Mouse (Mus musculus) CH12.LX (cell line): ENCODE results near the gene Spats2. TPM values are rescaled to one million over a fixed set of nuclear protein-coding genes. Genes with fewer than 3 reads are reported as not detected.

ENCODE experiments used
- DNase-seq: peaks from one replicate; pipeline ENCODE4 v3.0.0-alpha.2; 2013; ENCODE audit errors: extremely low read depth
- H3K27ac ChIP-seq: 2 replicates; pipeline ENCODE4 v1.5.1; 2012; ENCODE audit warnings: low read depth, mild to moderate bottlenecking, control low read depth, moderate library complexity; ENCODE audit not compliant: insufficient read depth
- H3K27me3 ChIP-seq: replicated peaks from 2 replicates; pipeline ENCODE3; 2012; ENCODE audit warnings: inconsistent platforms
- H3K36me3 ChIP-seq, 2 experiments: replicated peaks in 1 of 2; 2 replicates each; pipeline versions ENCODE3 to v1.6.1; 2012; ENCODE audit warnings: inconsistent platforms in 1 of 2, low read length in 1 of 2, mild to moderate bottlenecking in 1 of 2, mixed read lengths in 1 of 2, moderate library complexity in 1 of 2; ENCODE audit not compliant: control insufficient read depth in 1 of 2, insufficient read depth in 1 of 2
- H3K4me1 ChIP-seq, 2 experiments: 2 replicates each; pipeline ENCODE4 v1.6.1; 2012; ENCODE audit warnings: inconsistent platforms in 1 of 2, moderate library complexity in 1 of 2; ENCODE audit not compliant: insufficient read depth in 2 of 2, control insufficient read depth in 1 of 2
- H3K4me2 ChIP-seq: 2 replicates; pipeline ENCODE4 v1.6.1; 2012; ENCODE audit warnings: low read depth, mild to moderate bottlenecking, control low read depth; ENCODE audit not compliant: poor library complexity, insufficient read depth, severe bottlenecking
- H3K4me3 ChIP-seq, 3 experiments: fragments of 150-350 bp in 1 of 3; sonication (generic) in 1 of 3; replicated peaks in 1 of 3; 2 replicates each; pipeline versions ENCODE3 to v1.5.1; 2011 to 2012; ENCODE audit warnings: low read depth in 2 of 3, low read length in 2 of 3, mild to moderate bottlenecking in 2 of 3, moderate library complexity in 2 of 3, control low read depth in 1 of 3, improper control_type of control experiment in 1 of 3, inconsistent platforms in 1 of 3, mixed read lengths in 1 of 3; ENCODE audit not compliant: poor library complexity in 1 of 3
- H3K79me2 ChIP-seq: replicated peaks from 2 replicates; pipeline ENCODE4 v1.6.1; 2012; ENCODE audit warnings: mild to moderate bottlenecking, moderate library complexity; ENCODE audit not compliant: control insufficient read depth, poor library complexity, insufficient read depth, severe bottlenecking; ENCODE audit errors: extremely low read depth
- H3K9ac ChIP-seq: 2 replicates; pipeline ENCODE4 v1.6.1; 2012; ENCODE audit warnings: low read depth, mild to moderate bottlenecking, control low read depth, moderate library complexity; ENCODE audit not compliant: insufficient read depth
- H3K9me3 ChIP-seq: replicated peaks from 2 replicates; pipeline ENCODE3; 2012; ENCODE audit warnings: low read length, inconsistent platforms, mixed read lengths
- CTCF ChIP-seq, 2 experiments: IDR thresholded peaks in 1 of 2; conservative IDR thresholded peaks in 1 of 2; 2 replicates each; pipeline ENCODE4 v1.5.1; 2011 to 2012; ENCODE audit warnings: low read depth in 2 of 2, low read length in 2 of 2, improper control_type of control experiment in 1 of 2, inconsistent platforms in 1 of 2, mild to moderate bottlenecking in 1 of 2, moderate library complexity in 1 of 2
- E2F4 ChIP-seq: IDR thresholded peaks from 2 replicates; pipeline ENCODE4 v1.6.1; 2011; ENCODE audit warnings: low read depth, low read length, improper control_type of control experiment; ENCODE audit not compliant: insufficient replicate concordance
- ELF1 ChIP-seq: IDR thresholded peaks from 2 replicates; pipeline ENCODE4 v1.6.1; 2014; ENCODE audit warnings: low read depth, mild to moderate bottlenecking, inconsistent platforms, low read length, improper control_type of control experiment
- GABPA ChIP-seq: IDR thresholded peaks from 2 replicates; pipeline ENCODE4 v1.6.1; 2012; ENCODE audit warnings: low read depth, low read length, improper control_type of control experiment, inconsistent platforms; ENCODE audit not compliant: insufficient replicate concordance
- JUN ChIP-seq: IDR thresholded peaks from 2 replicates; pipeline ENCODE4 v1.6.1; 2011; ENCODE audit warnings: low read depth, mild to moderate bottlenecking, low read length, improper control_type of control experiment, moderate library complexity; ENCODE audit not compliant: insufficient read depth
- MAFK ChIP-seq: IDR thresholded peaks from 2 replicates; pipeline ENCODE4 v1.6.1; 2011; ENCODE audit warnings: low read length, improper control_type of control experiment; ENCODE audit not compliant: insufficient replicate concordance
- PAX5 ChIP-seq: IDR thresholded peaks from 2 replicates; pipeline ENCODE4 v1.6.1; 2012; ENCODE audit warnings: low read length, inconsistent platforms, mixed read lengths
- SMC3 ChIP-seq: IDR thresholded peaks from 2 replicates; pipeline ENCODE4 v1.6.1; 2011; ENCODE audit warnings: low read depth, low read length, improper control_type of control experiment
- TCF12 ChIP-seq: IDR thresholded peaks from 2 replicates; pipeline ENCODE4 v1.6.1; 2014; ENCODE audit warnings: low read depth, mild to moderate bottlenecking, inconsistent platforms, low read length, improper control_type of control experiment
- USF2 ChIP-seq: conservative IDR thresholded peaks from 2 replicates; pipeline ENCODE4 v1.6.1; 2011; ENCODE audit warnings: low read depth, low read length, improper control_type of control experiment
- ZNF384 ChIP-seq: IDR thresholded peaks from 2 replicates; pipeline ENCODE4 v1.6.1; 2012; ENCODE audit warnings: low read depth, low read length, improper control_type of control experiment, inconsistent platforms
- dilution Hi-C: fragments of 300-500 bp; cut with MboI; formaldehyde crosslinking; loops from 2 replicates; pipeline ENCODE4 v1.14.3; 2020; ENCODE audit warnings: low sequenced_read_pairs; ENCODE audit not compliant: extremely low pct_unique_long_range_greater_than_20kb, extremely low pct_ligation_motif_present
- in situ Hi-C: fragments of 300-500 bp; cut with MboI; formaldehyde crosslinking; loops from 3 replicates; pipeline ENCODE4 v1.14.3; 2019; ENCODE audit warnings: low sequenced_read_pairs, low pct_ligation_motif_present, low pct_unique_long_range_greater_than_20kb, mixed read lengths
- polyA plus RNA-seq: library from polyadenylated mRNA; unstranded; fragments of >175 nt; gene quantifications from 2 replicates; pipeline ENCODE4 v1.2.1, GENCODE M21; 2012; ENCODE audit warnings: low read depth; ENCODE audit not compliant: insufficient read length
- total RNA-seq, 2 experiments: library from RNA; depleted of rRNA; stranded (reverse); fragments of 300-350 nt in 1 of 2; fragments of >200 nt in 1 of 2; gene quantifications; 2 replicates each; pipeline ENCODE4 v1.2.3; 2012 to 2014

Gene Spats2
- total and polyA plus RNA-seq, 3 experiments: 26.5 to 81.0 (median 68.3) TPM

DNA sequence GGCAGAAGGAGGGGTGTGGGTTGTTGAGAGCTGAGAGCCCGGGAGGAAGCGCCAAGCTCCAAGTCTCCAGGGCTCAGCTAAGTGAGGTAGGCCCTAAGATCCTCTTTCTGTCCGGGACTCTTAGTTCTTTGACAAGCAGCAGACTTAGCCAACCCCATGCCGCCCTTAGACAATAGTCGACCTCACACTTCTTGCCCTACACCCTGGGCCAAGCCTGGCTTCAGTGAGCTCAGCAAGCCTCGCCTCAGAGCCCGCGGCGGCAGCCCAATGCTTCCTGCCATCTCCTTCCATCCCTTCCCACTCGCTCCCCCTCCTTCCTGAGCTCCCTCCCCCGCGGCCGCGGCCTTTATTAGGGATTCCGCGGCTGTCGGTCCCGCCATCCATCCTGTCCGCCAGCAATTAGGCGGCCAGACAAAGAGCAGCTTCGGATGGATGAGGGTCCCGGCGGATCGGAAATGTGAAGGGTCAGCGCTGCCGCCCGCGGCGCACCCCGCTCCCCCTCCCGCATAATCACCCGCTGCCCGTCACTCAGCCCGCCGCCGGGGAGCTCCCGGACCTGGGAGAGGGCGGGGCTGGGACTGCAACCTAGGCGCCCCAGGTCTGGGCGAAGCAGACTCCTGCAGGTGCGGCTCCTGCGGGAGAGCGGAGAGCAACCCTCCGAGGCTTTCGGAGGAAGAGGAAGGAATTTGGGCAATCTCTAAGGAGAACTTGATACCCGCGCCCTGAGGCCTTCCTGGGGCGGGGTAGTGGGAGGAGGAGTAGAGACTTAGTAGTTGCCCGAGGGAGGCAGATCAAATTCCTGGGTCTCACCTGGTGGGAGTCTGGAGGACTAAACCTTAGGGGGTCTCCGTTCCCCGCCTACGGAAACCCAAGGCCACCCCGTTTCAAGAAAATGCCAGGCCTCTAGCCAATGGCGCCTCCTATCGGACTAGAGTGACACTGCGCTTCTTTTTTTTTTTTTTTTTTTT, 32.1 kb upstream of the Spats2 start:
- peaks cover 3 to 13% of the 10 kb centered on the region in 2 experiments; a peak in 3 of 4 replicates for H3K4me1 ChIP-seq
- no peak overlapping the region for H3K9ac ChIP-seq
- in situ Hi-C loops: no loop called here
- no peaks in the 10 kb centered on the region for H3K79me2 ChIP-seq
- TF ChIP-seq ELF1 (no peak), PAX5 (no peak), E2F4 (no peak), USF2 (no peak), SMC3 (no peak), CTCF (conservative IDR thresholded peaks at IDR 0.05 in 1 of 2, IDR thresholded peaks at IDR 0.05 in 1 of 2; ENCODE audit: low read depth in 2 of 2, low read length in 2 of 2) (0 out of 4 replicates have a peak, but pooled peaks of 1 of the 2 experiments have one; percentile 9), GABPA (no peak), ZNF384 (peak; percentile 73), TCF12 (no peak)
- no peak for DNase-seq
- H3K36me3 ChIP-seq: no peaks in the 10 kb centered on the region
- H3K4me2 ChIP-seq: no peak overlapping the region
- H3K9me3 ChIP-seq: peaks cover 3% of the 10 kb centered on the region
- H3K4me3 ChIP-seq: no peak overlapping the region
- no peak overlapping the region for H3K27ac ChIP-seq
- dilution Hi-C loops: no loop called here
- no peaks in the 10 kb centered on the region for H3K27me3 ChIP-seq

- H3K9ac ChIP-seq: no peak overlapping the region
- dilution Hi-C loops (no loop called here), in situ Hi-C loops (no loop called here)
- peaks cover 3 to 19% of the 10 kb centered on the region in 2 experiments; a peak in 3 of 4 replicates for H3K4me1 ChIP-seq
- no peak overlapping the region for H3K27ac ChIP-seq
- H3K36me3 ChIP-seq: no peaks in the 10 kb centered on the region
- H3K4me3 ChIP-seq: no peak overlapping the region
- H3K79me2 ChIP-seq: no peaks in the 10 kb centered on the region
- H3K4me2 ChIP-seq: no peak overlapping the region
- no peaks in the 10 kb centered on the region for H3K27me3 ChIP-seq
- H3K9me3 ChIP-seq: peaks cover 3% of the 10 kb centered on the region
- TF ChIP-seq MAFK: no peak
- TF ChIP-seq JUN: no peak
- DNase-seq: no peak
Observed at GRCm38 (mm10) chr15:99094631-99095270, 31.0 kb upstream of the Spats2 start.
